Mouse (Mus musculus) lung, postnatal 0 days (tissue): Measurements from ENCODE around the gene Daglb. TPM values are rescaled to one million over a fixed set of nuclear protein-coding genes. Genes with fewer than 3 reads are reported as not detected.

Experiments
- ATAC-seq: fragments of 200-750 bp; cut with Nextera tagmentation; 2 replicates; pipeline ENCODE4 v1.8.0; 2017; ENCODE audit warnings: moderate library complexity
- DNase-seq: peaks from one replicate; pipeline ENCODE4 v3.0.0-alpha.2; 2016; ENCODE audit warnings: low spot score
- H3K27ac ChIP-seq: fragments of 300-500 bp; sonication (generic); 2 replicates; pipeline ENCODE4 v1.5.1; 2014; ENCODE audit warnings: antibody characterized with exemption, mild to moderate bottlenecking, low read length, mixed read lengths
- H3K27me3 ChIP-seq: fragments of 300-500 bp; sonication (generic); replicated peaks from 2 replicates; pipeline ENCODE4 v1.6.1; 2014; ENCODE audit warnings: low read length, mixed read lengths; ENCODE audit not compliant: insufficient read depth
- H3K36me3 ChIP-seq: fragments of 300-500 bp; sonication (generic); 2 replicates; pipeline ENCODE4 v1.6.1; 2014; ENCODE audit warnings: low read length, mixed read lengths; ENCODE audit not compliant: insufficient read depth
- H3K4me1 ChIP-seq: fragments of 300-500 bp; sonication (generic); 2 replicates; pipeline ENCODE4 v1.6.1; 2014; ENCODE audit warnings: antibody characterized with exemption, low read depth, low read length, mixed read lengths; ENCODE audit not compliant: insufficient read depth
- H3K4me2 ChIP-seq: fragments of 300-500 bp; sonication (generic); replicated peaks from 2 replicates; pipeline ENCODE4 v1.6.1; 2014; ENCODE audit warnings: low read depth, mild to moderate bottlenecking, low read length, moderate library complexity, mixed read lengths
- H3K4me3 ChIP-seq: fragments of 300-500 bp; sonication (generic); 2 replicates; pipeline ENCODE4 v1.5.1; 2014; ENCODE audit warnings: low read depth, low read length
- H3K9ac ChIP-seq: fragments of 300-500 bp; sonication (generic); replicated peaks from 2 replicates; pipeline ENCODE4 v1.6.1; 2014; ENCODE audit warnings: low read depth, mild to moderate bottlenecking
- H3K9me3 ChIP-seq: fragments of 300-500 bp; sonication (generic); 2 replicates; pipeline ENCODE4 v1.6.1; 2016; ENCODE audit warnings: low read length, mixed read lengths
- CTCF ChIP-seq: IDR thresholded peaks from 2 replicates; pipeline ENCODE4 v1.5.1; 2016; ENCODE audit warnings: antibody characterized with exemption, mild to moderate bottlenecking
- EP300 ChIP-seq: IDR thresholded peaks from 2 replicates; pipeline ENCODE4 v1.6.1; 2016; ENCODE audit warnings: antibody characterized with exemption, mild to moderate bottlenecking, control low read depth
- WGBS: fragments of 180-500 bp; shearing (Covaris S2); extraction: QIAGEN DNeasy Blood & Tissue Kit; methylation state at CpG from one replicate; pipeline ENCODE4 v1.1.7; 2014; 5-methylcytosine and 5-hydroxymethylcytosine counted together
- polyA plus RNA-seq: library from polyadenylated mRNA; unstranded; fragments of >200 nt; fragmentation: Nextera tagmentation; extraction: Ambion mirVana; gene quantifications from 2 replicates; pipeline ENCODE4 v1.2.1, GENCODE M21; 2015

Daglb gene
- polyA plus RNA-seq, 1 experiment from 2014 or later = 6.0 TPM

DNA sequence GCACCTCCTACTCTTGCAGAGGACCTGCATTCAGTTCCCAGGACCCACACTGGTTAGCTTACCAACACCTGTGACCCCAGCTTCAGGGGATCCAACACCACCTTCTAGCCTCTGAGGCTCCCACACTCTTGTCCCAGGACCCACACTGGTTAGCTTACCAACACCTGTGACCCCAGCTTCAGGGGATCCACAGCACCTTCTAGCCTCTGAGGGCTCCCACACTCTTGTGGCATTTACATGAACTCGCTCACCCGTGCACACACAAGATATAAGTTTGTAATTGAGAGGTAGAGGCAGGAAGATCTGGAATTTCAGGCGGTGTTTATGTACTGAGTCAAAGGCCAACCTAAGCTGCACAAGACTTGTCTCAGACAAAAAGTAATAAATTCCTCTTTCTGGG lies 13.5 kb downstream of the Daglb start:
- no peak overlapping the region for H3K9ac ChIP-seq
- ATAC-seq = no peak
- DNase-seq = no peak
- H3K4me2 ChIP-seq = no peak overlapping the region
- no peak overlapping the region for H3K27ac ChIP-seq
- no peaks in the 10 kb centered on the region for H3K27me3 ChIP-seq
- no peaks in the 10 kb centered on the region for H3K9me3 ChIP-seq
- WGBS = 82% methylated on average over 3 of the region's 3 CpGs
- no peaks in the 10 kb centered on the region for H3K36me3 ChIP-seq
- H3K4me3 ChIP-seq = no peak overlapping the region
- no peaks in the 10 kb centered on the region for H3K4me1 ChIP-seq
- TF ChIP-seq CTCF = no peak
- no peak for TF ChIP-seq EP300

DNA sequence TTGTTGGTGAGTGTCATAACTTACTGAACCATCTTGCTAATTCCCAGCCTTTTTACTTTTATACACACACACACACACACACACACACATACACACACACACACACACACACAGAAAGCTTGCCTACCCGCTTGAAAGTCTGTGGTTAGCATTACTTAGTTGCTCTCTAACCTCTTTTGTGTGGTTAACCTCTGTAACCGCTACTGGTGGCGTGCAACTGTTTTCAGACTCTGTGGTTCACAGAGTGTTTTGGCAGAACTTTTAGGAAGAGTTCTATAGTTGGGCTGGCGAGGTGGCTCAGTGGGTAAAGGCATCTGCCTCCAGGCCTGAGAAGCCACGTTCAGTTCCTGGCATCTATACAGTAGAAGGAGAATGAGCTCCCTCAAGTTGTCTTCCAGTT lies 20.6 kb downstream of the Daglb start:
- no peak for TF ChIP-seq EP300
- no peak for TF ChIP-seq CTCF
- DNase-seq = no peak
- 78% methylated on average over 5 of the region's 5 CpGs for WGBS

DNA sequence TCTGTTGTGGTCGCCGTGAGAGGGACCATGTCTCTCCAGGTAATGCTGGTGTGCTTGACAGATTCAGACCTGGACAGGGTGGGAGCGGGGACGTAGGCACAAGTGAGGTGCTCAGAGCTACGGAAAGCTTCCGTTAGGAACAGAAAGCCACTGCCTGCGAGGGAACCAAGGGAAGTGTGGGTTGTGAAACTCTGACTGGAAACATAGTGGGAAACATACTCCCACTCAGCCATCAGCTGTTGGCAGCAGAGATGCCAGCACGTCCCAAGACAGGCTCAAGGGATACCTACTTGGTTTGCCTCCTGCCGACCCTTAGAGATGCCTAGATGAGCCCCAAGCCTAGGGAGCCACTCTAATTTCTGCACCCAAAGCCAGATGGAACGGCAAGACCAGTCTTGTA lies 22.8 kb downstream of the Daglb start:
- Histone ChIP-seq H3K4me1 (no peaks in the 10 kb centered on the region), H3K9ac (no peak overlapping the region), H3K27me3 (no peaks in the 10 kb centered on the region), H3K9me3 (no peaks in the 10 kb centered on the region), H3K4me2 (no peak overlapping the region), H3K4me3 (no peak overlapping the region), H3K27ac (no peak overlapping the region), H3K36me3 (no peaks in the 10 kb centered on the region)
- TF ChIP-seq EP300 (no peak), CTCF (no peak)
- ATAC-seq = no peak
- no peak for DNase-seq
- 90% methylated on average over 10 of the region's 10 CpGs for WGBS

More for the DNA sequence above, 20.6 kb downstream of the Daglb start:
- H3K27me3 ChIP-seq = no peaks in the 10 kb centered on the region
- no peak overlapping the region for H3K4me3 ChIP-seq
- no peak for ATAC-seq
- H3K9me3 ChIP-seq = no peaks in the 10 kb centered on the region
- no peak overlapping the region for H3K9ac ChIP-seq
- H3K36me3 ChIP-seq = no peaks in the 10 kb centered on the region
- no peaks in the 10 kb centered on the region for H3K4me1 ChIP-seq
- no peak overlapping the region for H3K4me2 ChIP-seq
- no peak overlapping the region for H3K27ac ChIP-seq

DNA sequence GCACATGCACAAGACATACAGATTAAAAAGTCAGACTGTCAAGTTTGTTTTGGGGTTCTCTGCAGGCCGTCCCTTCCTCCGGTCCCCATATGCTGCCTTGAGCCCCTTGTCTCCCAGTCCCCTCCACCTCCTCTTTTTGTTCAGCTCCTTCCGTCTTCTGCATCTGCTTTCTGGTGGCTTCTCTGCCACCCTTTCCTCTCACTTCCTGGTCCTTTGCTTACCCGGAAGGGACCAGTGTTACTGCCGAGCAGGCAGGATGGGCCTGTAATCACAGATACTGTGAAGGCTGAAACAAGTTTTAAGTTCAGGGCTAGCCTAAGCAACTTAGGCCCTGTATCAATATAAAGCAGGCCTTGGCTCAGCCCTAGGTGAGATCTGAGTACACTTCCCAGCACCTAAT lies 23.6 kb downstream of the Daglb start:
- Histone ChIP-seq H3K27me3 (no peaks in the 10 kb centered on the region), H3K9me3 (no peaks in the 10 kb centered on the region), H3K27ac (no peak overlapping the region), H3K4me3 (no peak overlapping the region), H3K4me2 (no peak overlapping the region), H3K9ac (no peak overlapping the region), H3K36me3 (no peaks in the 10 kb centered on the region), H3K4me1 (no peaks in the 10 kb centered on the region)
- DNase-seq (no peak), ATAC-seq (no peak)
- WGBS = 94% methylated on average over 5 of the region's 5 CpGs
- no peak for TF ChIP-seq CTCF
- TF ChIP-seq EP300 = no peak

DNA sequence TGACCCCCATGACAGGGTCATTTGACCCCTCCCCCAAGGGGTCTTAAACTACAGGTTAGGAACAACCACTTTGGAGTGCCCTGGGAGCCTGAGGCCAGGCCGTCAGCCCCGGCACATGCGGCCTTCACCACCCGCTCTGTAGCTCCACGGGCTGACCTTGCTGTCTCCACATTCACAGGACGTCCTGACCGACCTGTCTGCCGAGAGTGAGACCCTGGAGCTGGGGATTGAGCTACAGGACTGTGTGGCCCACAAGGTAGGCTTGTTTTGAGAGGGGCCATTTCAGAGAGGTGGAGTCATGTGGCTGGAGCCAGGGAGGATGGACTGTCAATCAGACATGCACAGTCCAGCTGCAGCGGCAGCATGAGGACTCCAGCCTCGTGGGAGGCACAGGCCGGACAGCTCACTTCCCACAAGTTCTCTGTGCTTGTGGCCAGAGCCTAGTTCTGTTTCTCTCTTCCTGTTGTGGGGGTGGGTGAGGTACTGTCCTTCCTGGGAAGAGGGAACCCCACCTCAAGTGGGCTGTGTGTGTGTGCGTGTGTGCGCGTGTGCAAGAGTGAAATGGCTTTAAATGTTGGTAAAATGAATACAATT lies 25.5 kb downstream of the Daglb start:
- no peak for ATAC-seq
- H3K27ac ChIP-seq = no peak overlapping the region
- no peaks in the 10 kb centered on the region for H3K36me3 ChIP-seq
- no peaks in the 10 kb centered on the region for H3K4me1 ChIP-seq
- no peaks in the 10 kb centered on the region for H3K9me3 ChIP-seq
- H3K9ac ChIP-seq = no peak overlapping the region
- H3K4me3 ChIP-seq = no peak overlapping the region
- DNase-seq = no peak
- TF ChIP-seq CTCF = no peak
- no peak for TF ChIP-seq EP300
- whole genome bisulfite sequencing = 77% methylated on average over 14 of the region's 14 CpGs
- H3K27me3 ChIP-seq = no peaks in the 10 kb centered on the region
- no peak overlapping the region for H3K4me2 ChIP-seq

DNA sequence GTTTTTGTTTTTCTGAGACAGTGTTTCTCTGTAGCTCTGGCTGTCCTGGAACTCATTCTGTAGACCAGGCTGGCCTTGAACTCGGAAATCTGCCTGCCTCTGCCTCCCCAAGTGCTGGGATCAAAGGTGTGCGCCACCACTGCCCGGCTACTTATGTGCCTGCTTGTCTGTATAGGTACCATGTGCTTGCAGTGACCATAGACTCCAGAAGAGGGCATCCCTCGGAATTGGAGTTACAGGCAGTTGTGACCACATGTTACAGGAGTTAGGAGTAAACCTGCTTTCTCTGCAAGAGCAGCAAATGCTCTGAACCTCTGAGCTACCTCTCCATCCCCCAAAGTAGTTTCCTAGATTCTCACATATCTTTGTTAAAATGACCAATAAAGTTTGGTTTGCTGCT lies 27.4 kb downstream of the Daglb start:
- WGBS = 84% methylated on average over 4 of the region's 4 CpGs
- no peak overlapping the region for H3K4me3 ChIP-seq

DNA sequence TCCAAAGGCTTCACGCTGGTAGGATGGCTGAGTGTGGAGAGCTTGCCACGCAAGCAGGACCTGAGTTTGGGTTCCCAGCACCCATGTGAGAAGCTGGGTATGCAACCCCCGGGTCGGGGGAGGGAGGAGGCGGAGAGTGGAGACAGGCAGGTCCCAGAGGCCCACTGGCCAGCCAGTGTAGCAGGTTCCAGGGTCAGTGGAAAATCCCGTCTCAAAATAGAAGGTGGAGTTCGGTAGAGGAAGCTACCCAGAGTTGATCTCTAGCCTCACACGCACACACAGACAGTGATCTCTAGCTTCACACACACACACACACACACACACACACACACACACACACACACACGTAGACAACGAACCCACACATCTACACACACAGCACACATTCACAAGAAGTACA lies 28.8 kb downstream of the Daglb start:
- no peak overlapping the region for H3K9ac ChIP-seq
- DNase-seq (no peak), ATAC-seq (no peak)
- H3K4me3 ChIP-seq = no peak overlapping the region
- no peaks in the 10 kb centered on the region for H3K4me1 ChIP-seq
- H3K27me3 ChIP-seq = no peaks in the 10 kb centered on the region
- H3K9me3 ChIP-seq = no peaks in the 10 kb centered on the region
- 83% methylated on average over 10 of the region's 10 CpGs for WGBS
- H3K36me3 ChIP-seq = no peaks in the 10 kb centered on the region
- no peak overlapping the region for H3K27ac ChIP-seq
- no peak overlapping the region for H3K4me2 ChIP-seq
- TF ChIP-seq CTCF (no peak), EP300 (no peak)

More for the DNA sequence above, 27.4 kb downstream of the Daglb start:
- no peak for ATAC-seq
- DNase-seq = no peak
- no peak overlapping the region for H3K27ac ChIP-seq
- no peak overlapping the region for H3K4me2 ChIP-seq
- H3K9ac ChIP-seq = no peak overlapping the region
- TF ChIP-seq EP300 = no peak
- peak; percentile 15; the same call in 1 of the 2 replicates for TF ChIP-seq CTCF
- H3K27me3 ChIP-seq = no peaks in the 10 kb centered on the region
- no peaks in the 10 kb centered on the region for H3K9me3 ChIP-seq
- no peaks in the 10 kb centered on the region for H3K36me3 ChIP-seq
- no peaks in the 10 kb centered on the region for H3K4me1 ChIP-seq
